Mouse (Mus musculus) heart, postnatal 25 days (tissue): Measurements from ENCODE around the gene Slc48a1. TPM values are rescaled to one million over a fixed set of nuclear protein-coding genes. Genes with fewer than 3 reads are reported as not detected.
A peak's percentile ranks its signal among the peaks of the same experiment; 100 is the strongest.

Experiments used
- DNase-seq: peaks from one replicate; pipeline ENCODE4 v3.0.0; 2022; ENCODE audit warnings: low spot score
- intact Hi-C: fragments of 180-260 bp; cut with DNase I; formaldehyde crosslinking; loops from one replicate; pipeline ENCODE4 v1.15.1; 2025
- total RNA-seq, 2 experiments: library from RNA; stranded (reverse); gene quantifications; 2 replicates each; pipeline ENCODE4 v1.2.3; 2021

The Slc48a1 gene
- total RNA-seq, 2 experiments from 2014 or later = 76.5 to 83.0 TPM

GRCm38 (mm10) chr15:97795559-97796235, 17.4 kb downstream of the Slc48a1 start:
- intact Hi-C loops = no loop called here

GRCm38 (mm10) chr15:97796674-97797310, 18.5 kb downstream of the Slc48a1 start:
- no peak for DNase-seq
- intact Hi-C loops = no loop called here

More at GRCm38 (mm10) chr15:97795559-97796235, 17.4 kb downstream of the Slc48a1 start:
- no peak for DNase-seq

- DNase-seq = no peak
- intact Hi-C loops = no loop called here
Measured at GRCm38 (mm10) chr15:97798134-97798533, 19.8 kb downstream of the Slc48a1 start.

- intact Hi-C loops = no loop called here
- DNase-seq = no peak
Measured at GRCm38 (mm10) chr15:97799446-97799845, 21.1 kb downstream of the Slc48a1 start.

GRCm38 (mm10) chr15:97800853-97801252, 22.5 kb downstream of the Slc48a1 start:
- DNase-seq = no peak

GRCm38 (mm10) chr15:97801811-97802210, 23.5 kb downstream of the Slc48a1 start:
- no peak for DNase-seq
- intact Hi-C loops = no loop called here

More at GRCm38 (mm10) chr15:97800853-97801252, 22.5 kb downstream of the Slc48a1 start:
- intact Hi-C loops = no loop called here

GRCm38 (mm10) chr15:97802575-97802974, 24.3 kb downstream of the Slc48a1 start:
- intact Hi-C loops = no loop called here

GRCm38 (mm10) chr15:97807867-97808266, 29.5 kb downstream of the Slc48a1 start:
- intact Hi-C loops = no loop called here

More at GRCm38 (mm10) chr15:97802575-97802974, 24.3 kb downstream of the Slc48a1 start:
- DNase-seq = no peak

GRCm38 (mm10) chr15:97808532-97808931, 30.2 kb downstream of the Slc48a1 start:
- intact Hi-C loops = no loop called here
- DNase-seq = no peak

More at GRCm38 (mm10) chr15:97807867-97808266, 29.5 kb downstream of the Slc48a1 start:
- no peak for DNase-seq

GRCm38 (mm10) chr15:97809206-97809605, 30.9 kb downstream of the Slc48a1 start:
- intact Hi-C loops = no loop called here
- DNase-seq = no peak

- intact Hi-C loops = loop anchor here (1.0 kb wide), 1 partner anchor 39 kb away; no protein-coding TSS in a partner anchor
- no peak for DNase-seq
Measured at GRCm38 (mm10) chr15:97809942-97810341, 31.6 kb downstream of the Slc48a1 start.

GRCm38 (mm10) chr15:97810399-97810798, 32.1 kb downstream of the Slc48a1 start:
- intact Hi-C loops = loop anchor here (1.0 kb wide), 1 partner anchor 39 kb away; no protein-coding TSS in a partner anchor

GRCm38 (mm10) chr15:97811307-97811706, 33.0 kb downstream of the Slc48a1 start:
- no peak for DNase-seq
- intact Hi-C loops = no loop called here

More at GRCm38 (mm10) chr15:97810399-97810798, 32.1 kb downstream of the Slc48a1 start:
- no peak for DNase-seq

- peak; percentile 72 for DNase-seq
- intact Hi-C loops = loop anchor here (2.0 kb wide), 1 partner anchor 17 kb away; no protein-coding TSS in a partner anchor
Measured at GRCm38 (mm10) chr15:97812126-97812525, 33.8 kb downstream of the Slc48a1 start.

- intact Hi-C loops = loop anchor here (2.0 kb wide), 1 partner anchor 16 kb away; no protein-coding TSS in a partner anchor
- DNase-seq = no peak
Measured at GRCm38 (mm10) chr15:97812875-97813274, 34.6 kb downstream of the Slc48a1 start.

GRCm38 (mm10) chr15:97813452-97814204, 35.3 kb downstream of the Slc48a1 start:
- intact Hi-C loops = loop anchor here (2.0 kb wide), 1 partner anchor 15 kb away; no protein-coding TSS in a partner anchor
- no peak for DNase-seq

GRCm38 (mm10) chr15:97814703-97815102, 36.4 kb downstream of the Slc48a1 start:
- intact Hi-C loops = no loop called here
- DNase-seq = no peak

- intact Hi-C loops = no loop called here
- DNase-seq = no peak
Measured at GRCm38 (mm10) chr15:97815254-97815653, 36.9 kb downstream of the Slc48a1 start.

- DNase-seq = no peak
- intact Hi-C loops = no loop called here
Measured at GRCm38 (mm10) chr15:97816199-97816994, 38.1 kb downstream of the Slc48a1 start.
